Mouse (Mus musculus): ENCODE measurements around the gene Ptprg. TPM values are rescaled to one million over a fixed set of nuclear protein-coding genes. Genes with fewer than 3 reads are reported as not detected.

The Ptprg gene
- total and polyA plus RNA-seq, 3 experiments, result not detected

- Histone ChIP-seq H3K27me3 (ENCODE audit: control insufficient read depth in 1 of 2, insufficient read depth in 2 of 2, low read length in 2 of 2) (no peaks in the 10 kb centered on the region), H3K27ac (ENCODE audit: control insufficient read depth, low read depth, low read length) (no peak overlapping the region), H3K36me3 (ENCODE audit: control insufficient read depth in 1 of 2, insufficient read depth in 2 of 2, low read length in 2 of 2) (no peaks in the 10 kb centered on the region), H3K9me3 (replicated peaks; ENCODE audit: insufficient read depth, low read length) (no peaks in the 10 kb centered on the region), H3K4me3 (ENCODE audit: control insufficient read depth in 1 of 2, insufficient read depth in 1 of 2, low read depth in 2 of 2, low read length in 2 of 2) (no peak overlapping the region), H3K4me1 (ENCODE audit: control insufficient read depth in 1 of 2, insufficient read depth in 2 of 2, low read length in 2 of 2) (no peaks in the 10 kb centered on the region), H3K79me2 (ENCODE audit: control insufficient read depth, insufficient read depth, low read length, poor library complexity) (no peaks in the 10 kb centered on the region), H3K9ac (ENCODE audit: control insufficient read depth, low read depth, low read length, poor library complexity, severe bottlenecking) (no peak overlapping the region)
- no peak for DNase-seq (ENCODE audit: low read depth, low spot score)
- no peak for TF ChIP-seq SIN3A (IDR thresholded peaks at IDR 0.05; ENCODE audit: low read length)
- no peak for TF ChIP-seq USF2 (IDR thresholded peaks at IDR 0.05; ENCODE audit: borderline replicate concordance in 1 of 2, insufficient read depth in 1 of 2, low read depth in 1 of 2, low read length in 2 of 2)
- TF ChIP-seq KAT2A (conservative IDR thresholded peaks at IDR 0.05; ENCODE audit: low read depth, low read length), result no peak
- TF ChIP-seq POLR2AphosphoS2 (IDR thresholded peaks at IDR 0.05; ENCODE audit: low read length), result no peak
- no peak for TF ChIP-seq POLR2A (IDR thresholded peaks at IDR 0.05; ENCODE audit: control insufficient read depth in 1 of 2, insufficient read depth in 1 of 2, low read depth in 1 of 2, low read length in 2 of 2, poor library complexity in 1 of 2)
- no peak for TF ChIP-seq NELFE (IDR thresholded peaks at IDR 0.05; ENCODE audit: low read depth, low read length)
- TF ChIP-seq MAZ (IDR thresholded peaks at IDR 0.05; ENCODE audit: low read depth, low read length), result no peak
- no peak for TF ChIP-seq ETS1 (IDR thresholded peaks at IDR 0.05; ENCODE audit: low read depth, low read length)
- TF ChIP-seq CHD2 (IDR thresholded peaks at IDR 0.05; ENCODE audit: low read length), result no peak
- TF ChIP-seq SMC3 (IDR thresholded peaks at IDR 0.05; ENCODE audit: low read depth, low read length), result no peak
- no peak for TF ChIP-seq GABPA (IDR thresholded peaks at IDR 0.05; ENCODE audit: low read depth, low read length)
- no peak for TF ChIP-seq TCF12 (IDR thresholded peaks at IDR 0.05; ENCODE audit: low read depth, low read length)
- TF ChIP-seq MYC (IDR thresholded peaks at IDR 0.05; ENCODE audit: low read depth, low read length), result no peak
These were observed 149.6 kb downstream of the Ptprg start for GRCm38 (mm10) chr14:11702770-11703477.

GRCm38 (mm10) chr14:11704871-11705270 is 151.5 kb downstream of the Ptprg start:
- no peaks in the 10 kb centered on the region for H3K27me3 ChIP-seq (ENCODE audit: control insufficient read depth in 1 of 2, insufficient read depth in 2 of 2, low read length in 2 of 2)
- H3K9ac ChIP-seq (ENCODE audit: control insufficient read depth, low read depth, low read length, poor library complexity, severe bottlenecking), result no peak overlapping the region
- no peak overlapping the region for H3K4me3 ChIP-seq (ENCODE audit: control insufficient read depth in 1 of 2, insufficient read depth in 1 of 2, low read depth in 2 of 2, low read length in 2 of 2)
- H3K79me2 ChIP-seq (ENCODE audit: control insufficient read depth, insufficient read depth, low read length, poor library complexity), result no peaks in the 10 kb centered on the region
- DNase-seq (ENCODE audit: low read depth, low spot score), result no peak
- H3K4me1 ChIP-seq (ENCODE audit: control insufficient read depth in 1 of 2, insufficient read depth in 2 of 2, low read length in 2 of 2), result no peaks in the 10 kb centered on the region
- TF ChIP-seq ELF1 (IDR thresholded peaks at IDR 0.05; ENCODE audit: low read depth, low read length), result no peak
- no peak for TF ChIP-seq MEF2A (IDR thresholded peaks at IDR 0.05; ENCODE audit: extremely low read depth, insufficient replicate concordance, low read depth, low read length, poor library complexity, severe bottlenecking)
- no peak for TF ChIP-seq UBTF (IDR thresholded peaks at IDR 0.05; ENCODE audit: borderline replicate concordance, insufficient read depth, low read depth, low read length)
- TF ChIP-seq RCOR1 (IDR thresholded peaks at IDR 0.05; ENCODE audit: low read depth, low read length), result no peak
- TF ChIP-seq HCFC1 (IDR thresholded peaks at IDR 0.05; ENCODE audit: low read depth, low read length), result no peak
- TF ChIP-seq GABPA (IDR thresholded peaks at IDR 0.05; ENCODE audit: low read depth, low read length), result no peak
- TF ChIP-seq ZNF384 (IDR thresholded peaks at IDR 0.05; ENCODE audit: low read depth, low read length), result no peak
- no peak for TF ChIP-seq MYB (IDR thresholded peaks at IDR 0.05; ENCODE audit: low read depth, low read length)
- no peak for TF ChIP-seq NRF1 (IDR thresholded peaks at IDR 0.05; ENCODE audit: insufficient read depth, low read depth, low read length, poor library complexity, severe bottlenecking)
- no peak for TF ChIP-seq JUND (IDR thresholded peaks at IDR 0.05; ENCODE audit: low read depth, low read length)
- no peak for TF ChIP-seq POLR2AphosphoS5 (IDR thresholded peaks at IDR 0.05; ENCODE audit: borderline replicate concordance, low read depth, low read length)
- no peak for TF ChIP-seq SIN3A (IDR thresholded peaks at IDR 0.05; ENCODE audit: low read length)
- TF ChIP-seq GATA1 (IDR thresholded peaks at IDR 0.05; ENCODE audit: low read depth, low read length), result no peak
- no peak for TF ChIP-seq TCF12 (IDR thresholded peaks at IDR 0.05; ENCODE audit: low read depth, low read length)
- no peak for TF ChIP-seq E2F4 (IDR thresholded peaks at IDR 0.05; ENCODE audit: borderline replicate concordance, low read depth, low read length)
- no peak for TF ChIP-seq TAL1 (IDR thresholded peaks at IDR 0.05; ENCODE audit: low read length)
- no peak for TF ChIP-seq CHD2 (IDR thresholded peaks at IDR 0.05; ENCODE audit: low read length)
- TF ChIP-seq ZMIZ1 (IDR thresholded peaks at IDR 0.05; ENCODE audit: low read depth, low read length), result no peak
- TF ChIP-seq ETS1 (IDR thresholded peaks at IDR 0.05; ENCODE audit: low read depth, low read length), result no peak
- no peak for TF ChIP-seq ZC3H11A (IDR thresholded peaks at IDR 0.05; ENCODE audit: low read depth, low read length)
- H3K36me3 ChIP-seq (ENCODE audit: control insufficient read depth in 1 of 2, insufficient read depth in 2 of 2, low read length in 2 of 2), result no peaks in the 10 kb centered on the region
- H3K9me3 ChIP-seq (replicated peaks; ENCODE audit: insufficient read depth, low read length), result no peaks in the 10 kb centered on the region
- H3K27ac ChIP-seq (ENCODE audit: control insufficient read depth, low read depth, low read length), result no peak overlapping the region
